Mouse (Mus musculus) hindbrain, embryonic 12.5 days (tissue): ENCODE measurements around the gene Pip4k2b. TPM values are rescaled to one million over a fixed set of nuclear protein-coding genes. Genes with fewer than 3 reads are reported as not detected.
"Not testable (repeated sequence)": the region's sequence is repeated elsewhere in the genome, so short reads cannot be mapped to it uniquely, and the experiment has no call there.

ENCODE experiments used
- ATAC-seq: fragments of 200-750 bp; cut with Nextera tagmentation; 2 replicates; pipeline ENCODE4 v1.8.0; 2017; ENCODE audit warnings: moderate TSS enrichment; ENCODE audit not compliant: low FRiP score
- H3K27ac ChIP-seq: fragments of 300-500 bp; sonication (generic); 2 replicates; pipeline ENCODE4 v1.5.1; 2016; ENCODE audit warnings: mild to moderate bottlenecking
- H3K27me3 ChIP-seq: fragments of 300-500 bp; sonication (generic); 2 replicates; pipeline ENCODE4 v1.6.1; 2016; ENCODE audit warnings: mild to moderate bottlenecking
- H3K36me3 ChIP-seq: fragments of 300-500 bp; sonication (generic); 2 replicates; pipeline ENCODE4 v1.6.1; 2016; ENCODE audit warnings: mild to moderate bottlenecking
- H3K4me1 ChIP-seq: fragments of 300-500 bp; sonication (generic); 2 replicates; pipeline ENCODE4 v1.6.1; 2016
- H3K4me2 ChIP-seq: fragments of 300-500 bp; sonication (generic); replicated peaks from 2 replicates; pipeline ENCODE4 v1.6.1; 2016; ENCODE audit warnings: mild to moderate bottlenecking
- H3K4me3 ChIP-seq: fragments of 300-500 bp; sonication (generic); 2 replicates; pipeline ENCODE4 v1.5.1; 2016; ENCODE audit warnings: mild to moderate bottlenecking
- H3K9ac ChIP-seq: fragments of 300-500 bp; sonication (generic); 2 replicates; pipeline ENCODE4 v1.6.1; 2016; ENCODE audit warnings: mild to moderate bottlenecking, moderate library complexity
- H3K9me3 ChIP-seq: fragments of 300-500 bp; sonication (generic); replicated peaks from 2 replicates; pipeline ENCODE4 v1.6.1; 2016; ENCODE audit warnings: mild to moderate bottlenecking
- WGBS: fragments of 180-500 bp; shearing (Covaris S2); methylation state at CpG from one replicate; pipeline ENCODE4 v1.1.7; 2016; 5-methylcytosine and 5-hydroxymethylcytosine counted together
- polyA plus RNA-seq: library from polyadenylated mRNA; unstranded; fragments of >200 nt; fragmentation: Nextera tagmentation; extraction: Ambion mirVana; gene quantifications from 2 replicates; pipeline ENCODE4 v1.2.1, GENCODE M21; 2016

Pip4k2b gene
- 2.6 and 3.4 TPM in 2 replicates for polyA plus RNA-seq

DNA sequence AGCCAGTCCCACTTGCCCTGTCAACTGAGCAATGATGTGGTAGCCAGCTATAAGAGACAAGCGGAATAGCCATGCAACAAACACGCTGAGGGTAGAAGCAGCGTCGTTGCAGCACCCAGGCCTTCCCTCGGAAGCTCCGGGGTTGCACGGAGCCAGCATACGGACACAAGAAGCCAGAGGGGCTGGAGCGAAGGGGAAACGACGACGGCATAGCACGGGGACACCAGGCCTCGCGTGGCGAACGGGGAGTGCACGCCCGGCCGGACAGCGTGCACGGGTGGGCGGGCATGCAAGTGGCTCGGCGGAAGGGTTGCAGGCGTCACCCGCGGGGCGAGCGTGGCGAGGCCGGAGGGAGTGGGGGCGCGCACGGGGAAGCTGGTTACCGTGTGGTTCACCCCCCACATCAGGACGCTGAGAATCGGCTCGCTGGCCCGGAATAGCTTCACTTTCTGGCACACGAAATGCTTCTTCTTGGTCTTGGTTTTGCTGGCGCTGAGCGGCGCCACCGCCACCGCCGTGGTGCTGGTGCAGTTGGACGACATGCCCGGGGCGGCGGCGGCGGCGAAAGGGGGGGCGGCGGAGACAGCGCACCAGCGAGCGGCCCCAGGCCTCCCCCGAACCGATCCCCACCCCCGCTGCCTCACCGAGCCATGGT is at the start of gene Pip4k2b:
TSS of gene Pip4k2b (minus strand) at position 642 of the 655 bp plus-strand sequence.
- Histone ChIP-seq H3K4me3 (peak within 1 kb of the TSS; percentile 84), H3K9ac (peak within 1 kb of the TSS; percentile 89), H3K4me1 (peaks cover 28% of the 10 kb centered on the region), H3K36me3 (peaks cover 31% of the 10 kb centered on the region), H3K9me3 (no peaks in the 10 kb centered on the region), H3K27ac (peak within 1 kb of the TSS; percentile 97), H3K27me3 (no peaks in the 10 kb centered on the region), H3K4me2 (peak within 1 kb of the TSS; percentile 84)
- under 1% methylated on average over 52 of the region's 63 CpGs for WGBS
- peak; percentile 29 for ATAC-seq

- H3K36me3 ChIP-seq = no peaks in the 10 kb centered on the region
- no peak for ATAC-seq
- 0 out of 2 replicates have a peak, but pooled peaks cover under 1% of the 10 kb centered on the region for H3K4me1 ChIP-seq
- H3K4me3 ChIP-seq = no peak overlapping the region
- H3K9ac ChIP-seq = no peak overlapping the region
- H3K9me3 ChIP-seq = no peaks in the 10 kb centered on the region
- H3K27me3 ChIP-seq = no peaks in the 10 kb centered on the region
- no peak overlapping the region for H3K4me2 ChIP-seq
- H3K27ac ChIP-seq = no peak overlapping the region
- WGBS = 4% methylated on average over 2 of the region's 2 CpGs
These were observed 48.7 kb upstream of the Pip4k2b start for GRCm38 (mm10) chr11:97793165-97793564.

- H3K9me3 ChIP-seq, H3K36me3 ChIP-seq, H3K27ac ChIP-seq, H3K4me3 ChIP-seq, ATAC-seq, H3K4me1 ChIP-seq, H3K9ac ChIP-seq, H3K4me2 ChIP-seq, H3K27me3 ChIP-seq: not testable (repeated sequence)
- 78% methylated on average over 2 of the region's 2 CpGs for WGBS
These were observed 46.4 kb upstream of the Pip4k2b start for GRCm38 (mm10) chr11:97790778-97791438.

DNA sequence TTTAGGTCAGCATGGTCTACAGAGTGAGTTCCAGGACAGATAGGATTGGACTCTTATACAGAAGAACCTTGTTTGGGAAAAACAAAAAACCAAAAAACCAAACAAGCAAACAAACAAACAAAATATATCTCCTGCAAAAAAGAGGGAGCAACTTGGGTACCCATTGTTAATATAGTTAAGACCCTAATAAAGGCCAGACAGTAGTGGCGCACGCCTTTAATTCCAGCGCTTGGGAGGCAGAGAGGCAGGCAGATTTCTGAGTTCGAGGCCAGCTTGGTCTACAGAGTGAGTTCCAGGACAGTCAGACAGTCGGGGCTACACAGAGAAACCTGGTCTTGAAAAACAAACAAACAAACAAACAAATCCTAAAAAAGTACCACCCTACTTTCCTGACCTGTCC is 45.2 kb upstream of the Pip4k2b start:
- no peak overlapping the region for H3K4me2 ChIP-seq
- no peak overlapping the region for H3K4me3 ChIP-seq
- H3K27me3 ChIP-seq = no peaks in the 10 kb centered on the region
- H3K9ac ChIP-seq = no peak overlapping the region
- no peaks in the 10 kb centered on the region for H3K4me1 ChIP-seq
- no peaks in the 10 kb centered on the region for H3K9me3 ChIP-seq
- 88% methylated on average over 5 of the region's 5 CpGs for WGBS
- no peaks in the 10 kb centered on the region for H3K36me3 ChIP-seq
- no peak overlapping the region for H3K27ac ChIP-seq
- ATAC-seq = no peak

- no peaks in the 10 kb centered on the region for H3K36me3 ChIP-seq
- no peak for ATAC-seq
These were observed 43.5 kb upstream of the Pip4k2b start for GRCm38 (mm10) chr11:97787961-97788360.

DNA sequence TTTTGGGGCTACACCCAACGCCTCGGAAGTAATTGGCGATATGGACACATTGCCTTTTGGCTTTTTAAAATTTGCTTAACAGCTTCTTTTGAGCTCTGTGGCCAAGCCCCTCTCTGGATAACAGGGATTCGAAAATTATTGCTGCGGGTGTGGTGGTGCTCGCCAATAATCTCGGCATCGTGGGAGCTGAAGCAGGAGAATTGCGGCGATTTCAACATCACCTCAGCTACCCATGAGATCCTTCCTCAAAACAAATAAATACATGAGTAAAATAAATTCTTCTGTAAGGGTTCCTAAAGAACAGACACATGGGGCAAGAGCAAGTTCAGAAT is 38.0 kb upstream of the Pip4k2b start:
- Histone ChIP-seq H3K27ac (peak overlapping the region; percentile 94), H3K4me1 (peaks cover 24% of the 10 kb centered on the region), H3K36me3 (peaks cover 34% of the 10 kb centered on the region), H3K9ac (peak overlapping the region; percentile 99), H3K27me3 (no peaks in the 10 kb centered on the region), H3K9me3 (no peaks in the 10 kb centered on the region), H3K4me2 (peak overlapping the region; percentile 86), H3K4me3 (peak overlapping the region; percentile 98)
- no peak; the same call in 1 of the 2 replicates for ATAC-seq
- WGBS = 0% methylated on average over 10 of the region's 10 CpGs

More at GRCm38 (mm10) chr11:97787961-97788360, 43.5 kb upstream of the Pip4k2b start:
- Histone ChIP-seq H3K27me3 (no peaks in the 10 kb centered on the region), H3K4me1 (peaks cover 3% of the 10 kb centered on the region; the same call in 1 of the 2 replicates), H3K4me3 (no peak overlapping the region), H3K4me2 (no peak overlapping the region), H3K9ac (no peak overlapping the region), H3K9me3 (no peaks in the 10 kb centered on the region), H3K27ac (no peak overlapping the region)
- 91% methylated on average over 3 of the region's 3 CpGs for WGBS

DNA sequence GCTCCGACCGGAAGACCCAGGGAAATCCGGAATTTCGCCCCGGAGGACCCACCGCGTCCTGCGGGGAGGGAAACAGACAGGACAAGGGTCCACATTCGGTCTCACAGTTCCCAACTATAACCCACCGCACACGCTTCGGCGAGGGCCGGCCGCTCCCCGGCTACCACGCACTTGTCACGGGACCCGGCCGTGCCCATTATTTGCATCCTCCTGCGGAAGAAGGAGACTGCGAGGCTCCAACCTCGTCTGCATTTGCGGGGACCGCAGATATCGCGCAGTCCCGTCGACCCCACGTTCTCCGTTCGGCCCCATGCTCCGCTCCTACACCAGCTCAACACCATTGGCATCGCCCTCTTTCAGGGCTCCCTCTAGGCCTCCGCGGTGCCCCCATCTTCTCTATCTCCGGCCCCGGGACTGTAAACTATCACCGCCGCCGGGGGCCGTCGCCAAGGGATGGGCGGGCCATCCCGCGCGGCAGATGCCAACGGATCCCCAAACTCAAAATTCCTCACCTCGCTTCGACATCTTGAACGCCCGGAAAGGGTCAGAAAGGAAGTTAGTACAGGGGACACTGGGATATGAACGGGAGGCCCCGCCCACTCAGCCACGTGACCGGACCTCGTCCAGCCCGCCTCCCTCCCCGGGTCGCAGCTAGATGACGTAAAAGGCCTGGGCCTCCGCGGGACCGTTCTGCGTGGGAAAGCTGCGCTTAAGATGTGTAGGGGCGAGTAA is 37.5 kb upstream of the Pip4k2b start, which contains the start of gene Rpl23:
TSS of gene Rpl23 (minus strand) at position 606 of the 732 bp plus-strand sequence.
- Histone ChIP-seq H3K27ac (peak within 1 kb of the TSS; percentile 94), H3K9ac (peak within 1 kb of the TSS; percentile 99), H3K4me1 (peaks cover 24% of the 10 kb centered on the region), H3K36me3 (peaks cover 39% of the 10 kb centered on the region), H3K4me3 (peak within 1 kb of the TSS; percentile 98), H3K27me3 (no peaks in the 10 kb centered on the region), H3K9me3 (no peaks in the 10 kb centered on the region), H3K4me2 (peak within 1 kb of the TSS; percentile 86)
- peak; percentile 94 for ATAC-seq
- under 1% methylated on average over 67 of the region's 67 CpGs for WGBS

DNA sequence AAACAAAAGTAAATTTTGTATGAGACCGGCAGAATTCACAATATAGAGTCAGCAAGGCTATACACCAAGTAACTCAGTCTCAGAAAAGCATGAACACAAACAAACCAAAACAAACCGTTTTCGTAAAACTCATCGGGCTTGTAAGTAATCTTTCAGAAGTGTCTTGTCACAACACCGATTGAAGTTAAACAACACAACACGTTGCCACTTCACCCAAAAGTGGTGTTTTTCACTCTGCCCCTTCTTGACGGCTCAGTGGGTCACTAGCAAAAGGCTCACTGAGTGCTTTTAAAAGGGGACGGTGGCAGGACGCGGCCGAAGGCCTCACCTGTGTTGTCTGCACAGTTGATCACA is 37.0 kb upstream of the Pip4k2b start:
- Histone ChIP-seq H3K36me3 (peaks cover 45% of the 10 kb centered on the region), H3K4me3 (peak overlapping the region; percentile 98), H3K9ac (peak overlapping the region; percentile 99), H3K4me1 (peaks cover 24% of the 10 kb centered on the region), H3K27me3 (no peaks in the 10 kb centered on the region), H3K9me3 (no peaks in the 10 kb centered on the region), H3K27ac (peak overlapping the region; percentile 94), H3K4me2 (peak overlapping the region; percentile 86)
- WGBS = 3% methylated on average over 11 of the region's 11 CpGs
- no peak; the same call in 1 of the 2 replicates for ATAC-seq

- Histone ChIP-seq H3K27me3 (no peaks in the 10 kb centered on the region), H3K9me3 (no peaks in the 10 kb centered on the region), H3K4me1 (peaks cover 26% of the 10 kb centered on the region), H3K4me3 (no peak overlapping the region), H3K4me2 (peak overlapping the region; percentile 86), H3K9ac (peak overlapping the region; percentile 99; the same call in 1 of the 2 replicates), H3K36me3 (peaks cover 58% of the 10 kb centered on the region), H3K27ac (no peak overlapping the region)
- ATAC-seq = no peak
- whole genome bisulfite sequencing = 91% methylated on average over 2 of the region's 2 CpGs
These were observed 35.6 kb upstream of the Pip4k2b start for GRCm38 (mm10) chr11:97779968-97780701.

DNA sequence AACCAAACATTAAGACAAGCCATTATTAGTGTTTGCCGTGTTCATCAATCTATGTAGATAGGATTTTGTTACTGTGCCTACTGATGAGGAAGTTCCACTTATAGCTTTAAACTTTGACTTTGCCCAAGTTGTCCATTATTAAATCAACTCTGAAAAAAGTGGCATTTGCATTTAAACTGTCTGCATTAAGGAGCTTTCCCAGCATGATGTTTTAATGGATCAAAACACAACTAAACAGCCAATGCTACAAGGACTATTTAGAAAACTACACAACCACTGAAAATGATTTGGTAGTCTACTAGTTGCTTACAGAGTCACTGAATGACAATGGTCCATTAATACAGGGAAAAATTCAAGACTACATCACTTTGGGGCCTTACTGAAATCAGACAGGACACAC is 34.4 kb upstream of the Pip4k2b start:
- no peak overlapping the region for H3K9ac ChIP-seq
- H3K36me3 ChIP-seq = peaks cover 60% of the 10 kb centered on the region
- no peak for ATAC-seq
- no peaks in the 10 kb centered on the region for H3K27me3 ChIP-seq
- H3K4me3 ChIP-seq = no peak overlapping the region
- 95% methylated on average over 1 of the region's 1 CpGs for WGBS
- peaks cover 26% of the 10 kb centered on the region for H3K4me1 ChIP-seq
- H3K9me3 ChIP-seq = no peaks in the 10 kb centered on the region
- no peak overlapping the region for H3K4me2 ChIP-seq
- no peak overlapping the region for H3K27ac ChIP-seq

GRCm38 (mm10) chr11:97777129-97777529 is 32.6 kb upstream of the Pip4k2b start:
- H3K27me3 ChIP-seq = no peaks in the 10 kb centered on the region
- peaks cover 21% of the 10 kb centered on the region for H3K4me1 ChIP-seq
- no peak; the same call in 1 of the 2 replicates for ATAC-seq
- H3K4me3 ChIP-seq = no peak overlapping the region
- no peak overlapping the region for H3K4me2 ChIP-seq
- 45% methylated on average over 2 of the region's 2 CpGs for WGBS
- no peak overlapping the region for H3K27ac ChIP-seq
- peaks cover 60% of the 10 kb centered on the region for H3K36me3 ChIP-seq
- no peaks in the 10 kb centered on the region for H3K9me3 ChIP-seq
- H3K9ac ChIP-seq = no peak overlapping the region
